Mouse (Mus musculus): ENCODE measurements at regions not wholly inside any gene's neighbourhood (a gene's known extent, or its start where the extent isn't known, plus 50 kb on each side); places are given as distances from the start of the nearest gene placed in this dataset.

DNA sequence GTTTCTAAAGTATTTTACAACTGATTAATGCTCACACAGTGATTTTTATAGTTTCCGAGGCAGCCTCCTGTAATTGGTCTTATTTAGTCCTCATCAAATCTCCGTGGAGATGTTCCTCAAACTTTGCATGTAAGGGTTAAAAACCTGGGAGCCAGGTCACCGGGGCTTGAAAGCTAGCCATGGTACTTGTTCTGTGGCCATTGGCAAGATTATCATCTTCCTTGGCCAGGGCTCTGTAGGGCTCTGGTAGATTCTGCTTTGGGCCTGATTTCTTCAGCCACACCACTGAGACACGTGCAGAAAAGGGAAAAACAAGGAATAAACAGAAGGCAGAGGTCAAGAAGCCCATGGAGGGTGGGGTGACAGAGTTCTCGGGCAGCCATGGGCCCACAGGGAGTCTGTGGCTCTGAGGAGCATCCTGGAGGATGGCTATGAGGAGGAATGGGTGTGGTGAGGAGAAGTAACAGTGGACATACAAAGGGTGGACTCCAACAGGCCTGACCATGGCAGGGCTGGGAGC is 50.7 kb upstream of the Eps8l3 start:
- DNase-seq (ENCODE audit: low spot score): peak; percentile 40

DNA sequence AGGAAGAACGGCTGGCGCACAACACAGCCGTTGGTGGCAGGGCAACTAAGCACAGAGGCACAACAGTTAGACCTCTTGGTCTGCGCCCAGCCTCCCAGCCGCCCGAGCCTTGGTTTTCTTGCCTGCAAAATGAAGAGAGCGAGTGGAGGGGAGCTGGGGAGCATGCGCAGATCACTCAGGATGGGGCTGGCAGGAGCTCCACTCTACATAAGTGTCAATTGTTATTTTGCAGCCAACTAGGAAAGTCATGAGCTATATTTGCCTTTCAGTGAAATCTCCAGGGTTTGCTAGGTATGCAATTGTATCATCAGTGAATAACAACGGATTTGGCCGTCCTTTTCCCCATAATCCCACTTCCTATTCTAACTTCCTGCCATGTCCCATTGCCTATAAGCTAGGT is 51.6 kb upstream of the Eps8l3 start:
- DNase-seq (ENCODE audit: low spot score): peak; percentile 42

DNA sequence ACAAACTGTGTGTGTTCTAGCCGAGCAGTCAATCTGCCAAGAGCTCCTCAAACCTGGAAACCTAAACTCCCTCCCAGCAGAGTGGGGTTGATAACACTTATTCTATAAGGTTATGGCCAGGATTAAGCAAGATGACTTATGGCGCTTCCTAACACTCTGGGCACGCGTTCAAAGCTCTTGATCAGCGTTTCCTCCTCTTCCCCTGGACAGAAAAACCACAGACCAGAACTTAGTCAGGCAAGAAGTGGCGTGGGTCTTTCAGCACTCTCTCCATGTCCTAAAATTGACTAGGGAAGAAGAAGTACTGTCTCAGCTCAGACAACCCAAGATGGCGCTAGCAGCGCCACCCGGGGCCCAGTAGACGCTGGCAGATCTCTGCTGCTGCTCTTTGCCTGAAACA is 52.7 kb upstream of the Eps8l3 start:
- no peak for DNase-seq (ENCODE audit: low spot score)

DNA sequence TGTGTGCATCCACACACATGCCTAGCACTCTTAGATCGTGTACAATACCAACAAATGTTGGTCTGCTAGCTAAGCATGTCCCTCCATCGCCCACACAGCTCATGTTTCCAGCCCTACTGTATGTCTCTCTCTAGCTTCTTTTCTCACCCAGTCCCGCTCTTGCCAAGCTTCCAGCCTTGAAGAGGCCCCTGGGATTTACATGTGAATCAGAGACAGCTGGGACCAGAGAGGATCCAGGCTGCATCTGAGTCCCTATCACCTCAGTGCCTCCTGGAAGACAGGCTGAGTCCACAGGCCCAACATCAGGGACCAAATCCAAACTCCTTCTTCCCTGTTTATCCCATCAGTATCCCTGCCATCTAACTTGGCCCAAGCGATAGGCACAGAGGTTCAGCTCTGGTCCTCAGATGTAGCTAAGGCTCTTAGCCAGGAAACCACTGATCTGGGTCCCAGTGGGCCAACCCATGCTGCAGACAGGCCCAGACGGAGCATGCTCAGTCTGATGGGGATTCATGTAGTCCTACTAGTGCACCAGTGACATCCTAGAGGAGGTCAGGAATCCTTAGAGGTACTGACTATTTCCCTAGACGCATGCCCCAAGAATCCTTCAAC is 53.3 kb upstream of the Eps8l3 start:
- no peak for DNase-seq (ENCODE audit: low spot score)

DNA sequence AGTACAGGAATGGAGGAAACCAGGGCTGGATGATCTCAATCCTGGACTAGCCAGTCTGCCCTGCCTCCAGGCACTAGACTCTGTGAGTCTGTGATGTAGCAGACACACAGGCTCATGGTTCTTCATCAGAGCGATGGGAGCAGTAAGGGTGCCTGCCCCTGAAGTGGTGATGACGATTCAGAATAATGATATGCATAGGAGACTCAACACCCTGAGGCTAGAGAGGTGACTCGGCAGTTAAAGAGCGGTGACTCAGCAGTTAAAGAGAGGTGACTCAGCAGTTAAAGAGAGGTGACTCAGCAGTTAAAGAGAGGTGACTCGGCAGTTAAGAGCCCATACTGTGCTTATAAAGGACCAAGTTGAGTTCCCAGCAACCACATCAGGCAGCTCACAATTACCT is 53.9 kb upstream of the Eps8l3 start:
- DNase-seq (ENCODE audit: low spot score): no peak

DNA sequence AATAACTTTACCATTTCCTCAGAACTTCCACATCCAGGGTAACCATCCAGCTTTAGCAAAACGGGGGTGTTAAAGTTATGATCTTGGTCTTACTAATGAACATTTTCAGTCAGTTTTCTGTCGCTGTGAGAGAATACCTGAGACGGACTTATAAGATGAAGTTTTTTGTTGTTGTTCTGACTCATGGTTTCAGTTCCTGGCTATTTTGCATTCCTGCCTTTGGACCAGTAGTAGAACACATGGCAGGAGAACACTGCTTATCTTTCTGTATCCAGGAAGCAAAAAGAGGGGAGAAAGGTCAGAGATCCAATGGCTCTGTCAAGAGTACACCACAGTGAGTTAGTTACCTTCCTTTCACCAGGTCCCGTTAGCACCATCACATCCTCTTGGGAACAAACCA is 54.5 kb upstream of the Eps8l3 start:
- no peak for DNase-seq (ENCODE audit: low spot score)

DNA sequence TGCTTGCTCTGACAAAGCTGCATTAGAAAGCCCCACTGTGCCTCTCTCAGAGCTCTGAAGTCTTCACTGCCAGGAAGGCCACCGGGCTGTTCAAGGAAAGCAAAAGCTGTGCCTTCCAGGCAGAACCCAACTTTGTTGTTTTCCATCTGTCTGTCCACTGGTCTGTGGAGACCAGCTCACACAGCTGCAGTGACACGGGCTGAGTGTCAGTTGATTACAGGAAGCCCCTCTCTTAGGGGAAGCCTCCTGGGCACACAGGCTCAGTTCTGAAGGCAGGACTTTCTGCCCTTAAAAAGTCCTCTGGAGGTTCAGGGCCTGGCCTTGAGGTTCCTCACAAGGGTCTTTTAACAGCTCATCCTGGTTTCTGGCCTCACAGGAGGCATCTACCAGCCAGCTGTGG is 55.1 kb upstream of the Eps8l3 start:
- DNase-seq (ENCODE audit: low spot score): no peak

DNA sequence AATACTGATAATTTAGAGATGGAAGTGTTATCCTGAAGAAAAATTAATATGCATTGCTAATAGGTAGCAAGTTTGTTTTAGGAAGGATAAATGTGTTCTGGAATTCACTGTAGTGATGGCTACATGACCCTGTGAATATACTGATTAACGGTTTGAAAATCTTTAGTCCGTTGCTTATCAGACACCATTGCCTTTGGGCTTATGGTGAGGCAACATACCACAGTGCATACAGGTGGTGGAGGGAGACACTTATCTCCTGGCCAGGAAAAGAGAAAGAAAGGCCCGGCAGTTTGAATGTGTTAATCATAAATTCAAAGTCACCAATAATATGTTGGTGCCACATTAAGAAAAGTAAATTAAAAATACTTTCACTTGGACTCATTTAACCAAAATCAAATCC is 57.4 kb upstream of the Eps8l3 start:
- DNase-seq (ENCODE audit: low spot score): no peak

DNA sequence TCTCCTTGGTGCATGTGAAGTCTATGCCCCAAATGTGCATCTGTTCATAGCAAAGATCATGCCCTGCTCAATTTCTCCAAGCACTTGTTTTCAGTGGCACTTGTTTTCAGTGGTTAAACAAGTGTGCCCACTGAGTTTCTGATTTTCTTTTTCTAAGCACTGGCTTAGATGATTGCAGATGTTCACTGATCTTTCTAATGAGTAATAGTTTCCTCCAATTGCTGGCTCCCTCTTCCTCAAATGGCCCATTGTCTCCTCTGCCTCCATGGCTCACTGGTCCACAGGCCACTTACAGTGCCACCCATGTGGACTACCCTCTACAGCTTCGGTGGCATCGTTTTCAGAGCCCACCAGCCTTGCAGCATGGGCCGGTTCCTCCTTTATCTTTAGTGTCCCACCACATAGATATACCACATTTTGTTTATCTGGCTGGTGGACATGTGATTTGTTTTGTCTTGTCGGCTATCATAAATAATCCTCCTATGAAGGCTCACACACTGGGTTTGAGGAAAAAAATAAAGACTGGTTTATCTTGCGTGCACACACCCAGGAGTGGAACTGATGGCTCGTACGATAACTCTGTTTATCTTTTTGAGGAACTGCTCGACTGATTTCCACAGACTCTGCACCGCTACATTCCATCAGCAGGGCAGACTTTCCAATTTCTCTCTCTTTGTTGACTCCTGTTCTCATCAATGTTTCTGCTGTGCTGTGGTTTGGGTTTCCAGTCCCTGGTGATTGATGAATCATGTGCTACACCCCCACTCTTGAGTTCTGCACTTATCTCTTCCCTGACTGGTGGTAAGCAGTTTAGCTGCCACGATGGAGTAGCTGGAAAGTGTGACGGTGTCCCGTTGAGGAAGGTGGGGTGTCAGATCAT is 58.2 kb upstream of the Eps8l3 start:
- no peak for DNase-seq (ENCODE audit: low spot score)

DNA sequence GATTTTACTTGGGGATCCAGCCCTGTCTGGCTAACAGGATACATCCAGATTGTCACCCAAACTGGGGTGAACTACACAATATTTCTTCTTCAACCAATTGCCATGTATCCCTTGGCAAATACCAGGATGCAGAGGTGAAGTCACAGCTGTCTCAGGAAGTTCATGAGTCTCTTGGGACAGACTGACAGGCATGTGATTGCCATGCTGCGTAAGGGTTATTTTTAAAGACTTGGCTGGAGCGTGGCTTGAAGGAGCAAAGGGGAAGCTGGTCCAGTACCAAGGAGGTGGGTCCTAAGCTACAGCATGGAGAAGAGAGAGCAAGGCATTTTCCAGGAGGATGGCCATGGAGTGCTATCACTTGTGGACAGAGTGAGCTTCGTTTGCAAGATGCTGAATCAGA is 55.8 kb upstream of the Csf1 start:
- DNase-seq (ENCODE audit: low spot score): peak; percentile 78

DNA sequence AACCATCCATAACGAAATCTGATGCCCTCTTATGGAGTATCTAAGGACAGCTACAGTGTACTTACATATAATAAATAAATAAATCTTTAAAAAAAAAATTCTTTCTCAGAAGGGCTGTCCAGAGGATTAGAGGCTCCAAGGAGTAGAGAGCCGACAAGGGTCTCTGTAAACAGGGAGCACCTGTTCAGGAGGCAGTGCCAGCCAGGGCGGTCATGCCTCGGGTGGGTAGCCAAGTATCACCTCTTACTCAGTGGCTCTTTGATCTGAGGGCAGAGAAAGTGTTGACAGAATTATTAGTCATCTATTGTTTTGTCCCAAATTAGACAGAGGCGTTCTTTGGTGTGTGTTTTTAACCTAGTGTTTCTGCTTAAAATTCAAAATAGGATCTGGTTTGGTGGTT is 54.0 kb upstream of the Csf1 start:
- no peak for DNase-seq (ENCODE audit: low spot score)

DNA sequence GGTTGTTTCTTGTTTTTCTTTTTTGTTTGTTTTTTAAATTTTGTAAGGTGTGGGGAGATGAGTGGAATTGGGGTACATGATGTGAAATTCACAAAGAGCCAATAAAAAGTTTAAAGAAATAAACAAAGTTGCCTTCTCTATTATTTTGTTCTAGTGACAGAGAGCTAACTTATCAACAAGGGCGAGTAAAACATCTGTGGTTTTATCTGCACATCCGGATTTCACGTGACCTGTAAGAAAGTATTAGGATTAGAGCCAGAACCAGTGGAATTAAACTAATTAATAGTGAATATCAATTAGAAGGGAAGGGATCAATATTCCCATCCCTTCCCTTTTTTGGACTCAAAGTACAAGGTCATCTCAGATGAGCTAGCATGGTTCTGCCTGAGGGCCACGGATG is 52.6 kb upstream of the Csf1 start:
- no peak for DNase-seq (ENCODE audit: low spot score)

DNA sequence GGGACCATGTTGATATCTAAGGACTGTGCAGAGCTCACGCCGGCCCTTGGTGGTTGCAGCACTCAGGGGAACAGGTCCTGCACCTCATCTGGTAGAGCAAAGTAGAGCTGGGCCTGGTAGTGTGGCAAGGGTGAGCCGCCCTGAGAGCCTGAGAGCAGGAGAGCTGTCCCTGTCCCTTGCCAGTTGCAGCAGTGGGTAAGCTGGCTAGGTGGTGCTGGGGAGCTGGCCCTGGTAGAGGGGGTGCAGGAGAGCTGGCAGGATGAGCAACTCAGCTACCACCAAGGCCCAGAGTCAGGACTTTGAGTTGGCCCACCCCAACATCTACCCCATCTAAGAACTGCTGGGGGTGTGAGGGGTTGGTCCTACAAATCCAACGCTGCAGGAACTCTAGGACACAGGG is 52.1 kb upstream of the Csf1 start:
- no peak for DNase-seq (ENCODE audit: low spot score)

DNA sequence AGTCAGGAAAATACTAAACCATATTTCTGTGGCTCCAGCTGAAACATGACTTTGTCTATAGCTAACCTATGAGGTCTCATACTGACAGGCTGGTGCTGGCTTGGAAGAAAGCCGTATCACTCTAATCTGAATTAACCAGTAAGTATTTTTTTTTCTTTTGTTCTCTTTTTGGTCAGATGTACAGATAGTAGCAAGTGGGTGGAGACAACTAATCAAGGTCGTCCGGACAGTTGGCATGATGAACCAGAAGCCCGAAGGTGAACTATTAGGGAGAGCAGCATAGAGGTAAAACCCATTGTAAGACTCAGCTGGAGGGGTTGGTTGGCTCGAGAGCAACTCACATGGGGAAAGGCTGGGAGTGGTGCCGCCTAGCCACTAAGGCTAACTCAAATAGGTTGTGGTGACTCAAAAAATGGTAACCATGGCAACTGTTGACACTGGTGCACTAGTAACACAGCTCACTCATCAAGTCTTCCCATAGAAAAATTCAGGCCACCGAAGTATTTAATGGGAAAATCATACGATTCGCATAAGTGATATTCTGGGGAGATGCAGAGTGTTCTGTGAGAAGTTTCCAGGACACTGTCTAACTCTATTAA is 50.3 kb upstream of the Csf1 start:
- DNase-seq (ENCODE audit: low spot score): no peak
